Mouse (Mus musculus): ENCODE data around the gene Sfxn2.

The Sfxn2 gene

GRCm38 (mm10) chr19:46599375-46600256, 26.5 kb downstream of the Sfxn2 start:
- DNase-seq = peak; percentile 13

- DNase-seq = no peak
Measured at GRCm38 (mm10) chr19:46600371-46600770, 27.2 kb downstream of the Sfxn2 start.

GRCm38 (mm10) chr19:46601491-46601890, 28.3 kb downstream of the Sfxn2 start:
- DNase-seq = no peak

- no peak for DNase-seq
Measured at GRCm38 (mm10) chr19:46602406-46602805, 29.2 kb downstream of the Sfxn2 start.

- no peak for DNase-seq
Measured at GRCm38 (mm10) chr19:46606718-46607117, 33.6 kb downstream of the Sfxn2 start.

- DNase-seq = peak; percentile 16
Measured at GRCm38 (mm10) chr19:46607424-46607823, 34.3 kb downstream of the Sfxn2 start.

- no peak for DNase-seq
Measured at GRCm38 (mm10) chr19:46608158-46608557, 35.0 kb downstream of the Sfxn2 start.

- DNase-seq = no peak
Measured at GRCm38 (mm10) chr19:46616378-46616777, 43.2 kb downstream of the Sfxn2 start.

- no peak for DNase-seq
Measured at GRCm38 (mm10) chr19:46617361-46617760, 44.2 kb downstream of the Sfxn2 start.

GRCm38 (mm10) chr19:46618322-46618721, 45.2 kb downstream of the Sfxn2 start:
- no peak for DNase-seq

- no peak for DNase-seq
Measured at GRCm38 (mm10) chr19:46619001-46619400, 45.8 kb downstream of the Sfxn2 start.

- no peak for DNase-seq
Measured at GRCm38 (mm10) chr19:46619518-46619917, 46.4 kb downstream of the Sfxn2 start.

GRCm38 (mm10) chr19:46620016-46620808, 47.0 kb downstream of the Sfxn2 start:
- peak; percentile 48 for DNase-seq

- no peak for DNase-seq
Measured at GRCm38 (mm10) chr19:46621236-46622183, 48.3 kb downstream of the Sfxn2 start.

GRCm38 (mm10) chr19:46622659-46623193, 49.6 kb downstream of the Sfxn2 start:
- no peak for DNase-seq

GRCm38 (mm10) chr19:46623194-46623667, 50.1 kb downstream of the Sfxn2 start:
- no peak for DNase-seq

- DNase-seq = no peak
Measured at GRCm38 (mm10) chr19:46623790-46624772, 50.9 kb downstream of the Sfxn2 start.

GRCm38 (mm10) chr19:46625015-46625414, 51.9 kb downstream of the Sfxn2 start:
- no peak for DNase-seq

- no peak for DNase-seq
Measured at GRCm38 (mm10) chr19:46625519-46625918, 52.4 kb downstream of the Sfxn2 start.

GRCm38 (mm10) chr19:46628403-46628802, 55.2 kb downstream of the Sfxn2 start:
- DNase-seq = no peak

GRCm38 (mm10) chr19:46629807-46630206, 56.6 kb downstream of the Sfxn2 start:
- DNase-seq = no peak

Data from right cerebral cortex, postnatal 25 days (tissue).